Mouse (Mus musculus): Measurements from ENCODE around the gene Ptprn2. TPM values are rescaled to one million over a fixed set of nuclear protein-coding genes. Genes with fewer than 3 reads are reported as not detected.

Gene Ptprn2
- polyA plus RNA-seq, 1 experiment from 2014 or later, result 0.30 TPM

DNA sequence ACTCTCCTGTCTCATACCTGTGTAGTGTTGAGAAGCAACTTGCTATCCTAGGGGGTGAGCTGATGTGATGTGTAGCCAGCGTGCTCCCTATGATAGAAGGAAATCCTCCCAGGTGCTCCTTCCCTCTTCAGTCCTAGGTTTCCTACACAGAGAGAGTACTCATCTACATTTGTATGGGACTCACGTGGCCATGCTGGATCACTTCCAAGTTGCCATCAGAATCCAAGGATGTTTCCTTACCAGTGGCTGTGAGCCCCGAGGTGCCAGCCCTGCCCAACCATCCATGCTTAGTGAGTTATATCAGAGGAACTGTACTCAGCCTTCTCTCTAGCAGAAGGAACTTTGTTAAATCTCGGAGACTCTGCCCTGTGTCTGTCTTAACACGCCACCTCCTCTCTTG lies 729.4 kb downstream of the Ptprn2 start:
- 73% methylated on average over 5 of the region's 5 CpGs for WGBS
- no peak overlapping the region for H3K4me3 ChIP-seq (ENCODE audit: low read depth, low read length)
- no peak for TF ChIP-seq CTCF (IDR thresholded peaks at IDR 0.05; ENCODE audit: low read depth)
- H3K9ac ChIP-seq, result no peak overlapping the region
- ATAC-seq (ENCODE audit: insufficient read depth) (no peak), DNase-seq (no peak)
- no peaks in the 10 kb centered on the region for H3K9me3 ChIP-seq (ENCODE audit: low read depth, low read length)
- no peaks in the 10 kb centered on the region for H3K4me1 ChIP-seq (ENCODE audit: insufficient read depth)
- no peaks in the 10 kb centered on the region for H3K27me3 ChIP-seq (ENCODE audit: insufficient read depth, low read length)
- H3K27ac ChIP-seq (ENCODE audit: low read depth), result no peak overlapping the region
- no peak overlapping the region for H3K4me2 ChIP-seq
- H3K36me3 ChIP-seq (ENCODE audit: insufficient read depth), result no peaks in the 10 kb centered on the region

DNA sequence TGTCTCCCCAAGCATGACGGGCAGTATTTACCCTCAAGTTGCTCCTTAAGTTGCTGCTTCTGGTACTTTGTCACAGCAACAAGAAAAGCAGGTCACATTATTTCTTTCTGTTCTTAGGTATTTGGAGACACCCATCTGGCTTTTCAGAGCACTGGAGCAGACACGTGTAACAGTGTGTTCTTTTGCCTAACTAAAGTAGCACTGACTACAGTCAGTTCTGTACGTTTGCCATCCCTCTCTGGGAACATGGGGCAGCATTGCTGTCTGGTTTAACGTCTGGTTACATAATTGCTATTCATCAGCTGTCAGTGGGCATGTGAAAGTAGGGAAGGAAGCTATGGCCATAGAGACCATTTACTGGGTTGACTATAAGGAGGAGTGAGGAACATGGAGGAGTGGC lies 736.4 kb downstream of the Ptprn2 start:
- H3K4me1 ChIP-seq (ENCODE audit: insufficient read depth), result no peaks in the 10 kb centered on the region
- DNase-seq, result no peak
- no peak overlapping the region for H3K4me2 ChIP-seq
- no peaks in the 10 kb centered on the region for H3K36me3 ChIP-seq (ENCODE audit: insufficient read depth)
- no peak overlapping the region for H3K9ac ChIP-seq
- no peaks in the 10 kb centered on the region for H3K27me3 ChIP-seq (ENCODE audit: insufficient read depth, low read length)
- no peak for ATAC-seq (ENCODE audit: insufficient read depth)
- no peaks in the 10 kb centered on the region for H3K9me3 ChIP-seq (ENCODE audit: low read depth, low read length)
- no peak overlapping the region for H3K4me3 ChIP-seq (ENCODE audit: low read depth, low read length)
- no peak for TF ChIP-seq CTCF (IDR thresholded peaks at IDR 0.05; ENCODE audit: low read depth)
- 70% methylated on average over 4 of the region's 4 CpGs for WGBS
- no peak overlapping the region for H3K27ac ChIP-seq (ENCODE audit: low read depth)

DNA sequence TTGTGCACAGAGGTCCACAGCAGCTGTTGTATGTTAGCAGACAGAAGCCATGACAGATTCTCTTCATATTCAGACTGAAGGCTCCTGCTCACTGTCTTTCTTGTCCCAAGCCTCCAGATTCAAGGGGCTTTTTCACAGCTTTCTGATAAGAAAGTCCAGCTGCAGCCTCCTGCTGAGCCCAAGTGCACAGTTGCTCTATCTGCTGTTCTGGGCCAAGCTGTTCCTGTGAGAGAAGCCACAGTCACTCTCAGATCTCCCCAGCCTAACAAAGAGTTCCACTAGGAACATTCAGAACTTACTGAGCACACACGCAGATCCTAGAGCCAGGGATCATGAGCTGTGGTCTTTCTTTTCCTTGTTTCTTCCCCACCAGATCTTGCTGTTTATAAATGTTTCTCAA lies 738.5 kb downstream of the Ptprn2 start:
- Histone ChIP-seq H3K36me3 (ENCODE audit: insufficient read depth) (no peaks in the 10 kb centered on the region), H3K9me3 (ENCODE audit: low read depth, low read length) (no peaks in the 10 kb centered on the region), H3K4me2 (no peak overlapping the region), H3K4me1 (ENCODE audit: insufficient read depth) (no peaks in the 10 kb centered on the region), H3K27ac (ENCODE audit: low read depth) (no peak overlapping the region), H3K27me3 (ENCODE audit: insufficient read depth, low read length) (no peaks in the 10 kb centered on the region), H3K4me3 (ENCODE audit: low read depth, low read length) (no peak overlapping the region), H3K9ac (no peak overlapping the region)
- ATAC-seq (ENCODE audit: insufficient read depth), result no peak
- WGBS, result 71% methylated on average over 1 of the region's 1 CpGs
- no peak for DNase-seq
- TF ChIP-seq CTCF (IDR thresholded peaks at IDR 0.05; ENCODE audit: low read depth), result no peak

- 69% methylated on average over 3 of the region's 3 CpGs for WGBS
- no peak overlapping the region for H3K27ac ChIP-seq (ENCODE audit: low read depth)
- no peak overlapping the region for H3K4me2 ChIP-seq
- TF ChIP-seq CTCF (IDR thresholded peaks at IDR 0.05; ENCODE audit: low read depth), result no peak
- H3K36me3 ChIP-seq (ENCODE audit: insufficient read depth), result no peaks in the 10 kb centered on the region
- H3K4me1 ChIP-seq (ENCODE audit: insufficient read depth), result no peaks in the 10 kb centered on the region
- ATAC-seq (ENCODE audit: insufficient read depth) (no peak), DNase-seq (no peak)
- H3K27me3 ChIP-seq (ENCODE audit: insufficient read depth, low read length), result no peaks in the 10 kb centered on the region
- H3K9me3 ChIP-seq (ENCODE audit: low read depth, low read length), result no peaks in the 10 kb centered on the region
- H3K9ac ChIP-seq, result no peak overlapping the region
- H3K4me3 ChIP-seq (ENCODE audit: low read depth, low read length), result no peak overlapping the region
These were observed 741.7 kb downstream of the Ptprn2 start for GRCm38 (mm10) chr12:117227236-117227635.

DNA sequence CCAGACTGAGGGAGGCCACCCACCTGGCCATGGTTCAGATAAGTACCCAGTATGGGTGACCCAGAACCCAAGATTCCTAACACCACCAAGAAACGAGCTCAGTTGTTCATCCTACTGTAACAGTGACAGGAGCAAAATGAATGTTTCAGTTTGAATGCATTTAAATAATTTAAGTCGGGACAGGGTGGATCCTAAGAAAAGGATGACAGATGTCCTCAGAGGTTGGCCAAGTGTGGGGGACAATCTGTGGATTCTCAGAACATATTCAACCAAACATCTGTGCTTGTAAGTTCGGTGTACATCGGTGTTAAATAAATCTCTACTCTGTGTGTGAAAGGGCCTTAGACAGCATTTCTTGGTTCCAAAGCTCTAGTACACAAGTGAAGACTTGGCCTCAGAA lies 743.9 kb downstream of the Ptprn2 start:
- H3K4me1 ChIP-seq (ENCODE audit: insufficient read depth), result no peaks in the 10 kb centered on the region
- no peak overlapping the region for H3K4me2 ChIP-seq
- no peaks in the 10 kb centered on the region for H3K9me3 ChIP-seq (ENCODE audit: low read depth, low read length)
- H3K9ac ChIP-seq, result no peak overlapping the region
- WGBS, result 81% methylated on average over 4 of the region's 4 CpGs
- no peaks in the 10 kb centered on the region for H3K27me3 ChIP-seq (ENCODE audit: insufficient read depth, low read length)
- no peak overlapping the region for H3K4me3 ChIP-seq (ENCODE audit: low read depth, low read length)
- no peak for TF ChIP-seq CTCF (IDR thresholded peaks at IDR 0.05; ENCODE audit: low read depth)
- H3K36me3 ChIP-seq (ENCODE audit: insufficient read depth), result no peaks in the 10 kb centered on the region
- H3K27ac ChIP-seq (ENCODE audit: low read depth), result no peak overlapping the region
- no peak for ATAC-seq (ENCODE audit: insufficient read depth)
- DNase-seq, result no peak

DNA sequence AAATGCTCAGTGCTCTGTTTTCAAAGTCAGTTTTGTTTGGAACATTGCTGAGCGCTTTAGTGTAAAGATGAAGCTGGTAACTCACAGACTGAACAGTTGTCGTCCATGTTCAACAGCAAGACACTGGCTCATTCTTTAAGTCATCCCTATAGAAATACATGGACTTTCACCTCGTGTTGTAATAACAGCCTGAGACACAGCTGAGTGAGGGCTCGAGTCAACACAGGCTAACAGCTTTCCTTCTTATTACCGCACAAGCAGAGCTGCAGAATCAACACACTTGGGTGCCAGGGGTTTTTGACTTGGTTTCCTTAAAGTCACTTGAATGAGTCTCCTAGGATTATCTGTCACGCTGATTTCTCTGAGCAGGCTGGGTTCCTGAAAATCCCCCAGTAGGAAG lies 744.8 kb downstream of the Ptprn2 start:
- H3K9me3 ChIP-seq (ENCODE audit: low read depth, low read length), result no peaks in the 10 kb centered on the region
- no peak overlapping the region for H3K4me3 ChIP-seq (ENCODE audit: low read depth, low read length)
- no peaks in the 10 kb centered on the region for H3K36me3 ChIP-seq (ENCODE audit: insufficient read depth)
- 84% methylated on average over 6 of the region's 6 CpGs for WGBS
- H3K4me1 ChIP-seq (ENCODE audit: insufficient read depth), result no peaks in the 10 kb centered on the region
- TF ChIP-seq CTCF (IDR thresholded peaks at IDR 0.05; ENCODE audit: low read depth), result no peak
- no peak overlapping the region for H3K9ac ChIP-seq
- no peaks in the 10 kb centered on the region for H3K27me3 ChIP-seq (ENCODE audit: insufficient read depth, low read length)
- no peak for ATAC-seq (ENCODE audit: insufficient read depth)
- no peak for DNase-seq
- H3K27ac ChIP-seq (ENCODE audit: low read depth), result no peak overlapping the region
- no peak overlapping the region for H3K4me2 ChIP-seq

DNA sequence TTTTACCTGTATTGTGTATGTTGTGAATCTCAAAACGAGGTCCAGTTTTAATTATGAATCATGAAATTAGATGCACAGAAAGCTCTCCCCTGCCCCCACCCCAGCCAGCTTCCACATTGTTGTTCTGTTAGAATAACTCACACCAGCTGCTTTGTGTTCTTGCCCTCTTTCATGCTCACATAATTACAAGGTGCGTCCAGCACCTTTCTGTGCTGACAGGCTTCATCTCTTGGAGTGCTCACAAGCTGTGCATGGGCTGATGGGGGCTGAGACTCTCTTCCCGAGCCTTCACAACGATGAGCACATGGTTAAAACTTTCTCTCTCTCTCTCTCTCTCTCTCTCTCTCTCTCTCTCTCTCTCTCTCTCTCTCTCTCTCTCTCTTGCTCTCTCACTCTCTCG lies 746.3 kb downstream of the Ptprn2 start:
- Histone ChIP-seq H3K4me2 (no peak overlapping the region), H3K27ac (ENCODE audit: low read depth) (no peak overlapping the region), H3K27me3 (ENCODE audit: insufficient read depth, low read length) (no peaks in the 10 kb centered on the region), H3K9me3 (ENCODE audit: low read depth, low read length) (no peaks in the 10 kb centered on the region), H3K4me3 (ENCODE audit: low read depth, low read length) (no peak overlapping the region), H3K9ac (no peak overlapping the region), H3K4me1 (ENCODE audit: insufficient read depth) (no peaks in the 10 kb centered on the region), H3K36me3 (ENCODE audit: insufficient read depth) (no peaks in the 10 kb centered on the region)
- 71% methylated on average over 5 of the region's 5 CpGs for WGBS
- DNase-seq (no peak), ATAC-seq (ENCODE audit: insufficient read depth) (no peak)
- TF ChIP-seq CTCF (IDR thresholded peaks at IDR 0.05; ENCODE audit: low read depth), result no peak

DNA sequence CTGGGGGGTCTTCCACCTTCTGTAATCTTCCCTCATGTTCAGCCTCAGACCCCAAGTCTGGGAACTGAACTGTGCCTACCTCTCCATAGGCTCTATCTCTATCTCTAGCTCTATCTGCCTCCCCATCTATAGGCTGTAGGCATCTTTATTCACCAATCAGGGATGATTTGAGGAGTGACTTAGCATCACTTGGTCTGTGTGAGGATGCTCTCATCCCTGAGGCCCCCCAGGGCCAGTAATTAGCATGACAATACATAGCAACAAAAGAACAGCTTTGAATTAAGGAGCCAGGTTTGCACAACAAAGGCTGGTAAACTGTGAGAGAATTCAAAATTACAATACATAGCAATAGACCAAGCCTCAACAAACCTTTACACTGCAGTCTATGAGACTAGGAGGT lies 749.6 kb downstream of the Ptprn2 start:
- DNase-seq, result no peak
- no peak overlapping the region for H3K4me3 ChIP-seq (ENCODE audit: low read depth, low read length)
- no peaks in the 10 kb centered on the region for H3K36me3 ChIP-seq (ENCODE audit: insufficient read depth)
- H3K9ac ChIP-seq, result no peak overlapping the region
- TF ChIP-seq CTCF (IDR thresholded peaks at IDR 0.05; ENCODE audit: low read depth), result no peak
- no peak overlapping the region for H3K4me2 ChIP-seq
- no peak for ATAC-seq (ENCODE audit: insufficient read depth)
- no peaks in the 10 kb centered on the region for H3K9me3 ChIP-seq (ENCODE audit: low read depth, low read length)
- H3K4me1 ChIP-seq (ENCODE audit: insufficient read depth), result no peaks in the 10 kb centered on the region
- H3K27ac ChIP-seq (ENCODE audit: low read depth), result no peak overlapping the region
- no peaks in the 10 kb centered on the region for H3K27me3 ChIP-seq (ENCODE audit: insufficient read depth, low read length)

Data from lung, embryonic 14.5 days (tissue).